Mouse (Mus musculus) left cerebral cortex, postnatal 14 days (tissue): ENCODE results near the gene Sptlc2. TPM values are rescaled to one million over a fixed set of nuclear protein-coding genes. Genes with fewer than 3 reads are reported as not detected.
A peak's percentile ranks its signal among the peaks of the same experiment; 100 is the strongest.

Experiments
- DNase-seq, 2 experiments: peaks; one replicate each; pipeline ENCODE4 v3.0.0; 2021 to 2022; ENCODE audit warnings: low spot score in 2 of 2, mixed read lengths in 1 of 2
- intact Hi-C: fragments of 180-260 bp; cut with DNase I; formaldehyde crosslinking; loops from one replicate; pipeline ENCODE4 v1.15.1; 2025
- long read RNA-seq, 2 experiments: library from polyadenylated mRNA; stranded (forward); transcript quantifications; one replicate each; pipeline ENCODE4 v2.0.0; 2021
- total RNA-seq, 2 experiments: library from RNA; stranded (reverse); gene quantifications; 2 replicates each; pipeline ENCODE4 v1.2.3; 2021

The Sptlc2 gene
- 10 to 100 TPM; 43.8 to 49.1 TPM for total RNA-seq
- long read RNA-seq, experiment 1, full-length matches to known transcripts = 29 of 31 reads
- long read RNA-seq, experiment 1, partial matches to known transcripts = 1 of 31 reads
- long read RNA-seq, experiment 1, other reads (novel, unspliced or antisense) = 1 of 31 reads
- long read RNA-seq, experiment 2, full-length matches to known transcripts = 27 of 28 reads
- long read RNA-seq, experiment 2, partial matches to known transcripts = 0 of 28 reads
- long read RNA-seq, experiment 2, other reads (novel, unspliced or antisense) = 1 of 28 reads

DNA sequence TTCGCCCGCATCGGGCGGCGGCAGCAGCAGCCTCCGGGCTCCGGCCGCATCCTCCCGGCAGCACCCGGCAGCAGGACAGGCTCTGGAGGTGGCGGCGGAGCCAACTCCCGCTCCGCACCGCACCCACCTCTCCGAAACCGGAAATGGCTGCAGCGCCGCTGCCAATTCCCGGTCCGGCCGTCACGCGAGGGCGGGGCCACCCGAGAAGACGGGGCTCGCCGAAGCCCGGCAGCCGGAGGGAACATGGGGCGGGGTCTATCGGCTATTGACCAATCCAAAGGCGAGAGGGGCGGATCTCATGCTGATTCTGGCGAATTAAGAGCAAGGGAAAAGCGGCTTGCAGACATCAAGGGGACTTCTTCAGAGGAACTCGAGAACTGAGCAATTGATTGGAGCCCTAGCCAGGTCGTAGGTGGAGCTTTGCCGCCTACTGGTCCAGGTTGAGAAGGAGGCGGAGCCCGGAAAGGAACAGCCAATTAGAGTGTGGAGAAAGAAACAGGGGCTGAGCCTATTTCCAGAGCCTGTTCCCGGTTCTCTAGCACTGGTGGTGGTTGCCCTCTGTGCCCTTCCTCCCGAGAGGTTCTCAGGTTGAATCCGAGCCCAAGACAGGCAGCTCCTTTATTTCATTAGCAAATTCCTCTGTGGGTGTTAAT lies at the start of gene Sptlc2:
TSS of gene Sptlc2 (minus strand) at position 234 of the 653 bp plus-strand sequence.
- peak; percentile 99 to 100 for DNase-seq
- intact Hi-C loops = no loop called here

DNA sequence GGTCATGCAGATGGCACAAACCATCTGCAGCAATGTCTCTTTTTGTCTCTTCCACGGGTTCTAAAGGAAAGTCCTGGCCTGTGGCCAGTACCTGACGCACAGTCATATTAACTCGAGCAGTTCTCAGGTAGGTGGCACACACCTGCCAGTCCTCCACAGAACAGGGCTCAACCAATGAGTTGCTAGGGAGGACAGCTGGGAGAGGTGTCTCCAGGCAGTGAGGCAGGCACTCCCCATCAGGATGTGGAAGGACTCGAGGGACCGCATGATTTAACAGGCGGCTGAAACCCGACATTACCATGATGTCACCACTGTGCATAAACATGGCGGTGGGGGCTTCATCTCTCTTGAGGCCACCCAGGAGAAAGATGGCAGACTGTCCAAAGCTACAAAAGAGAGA lies 40.7 kb upstream of the Sptlc2 start:
- DNase-seq = no peak

DNA sequence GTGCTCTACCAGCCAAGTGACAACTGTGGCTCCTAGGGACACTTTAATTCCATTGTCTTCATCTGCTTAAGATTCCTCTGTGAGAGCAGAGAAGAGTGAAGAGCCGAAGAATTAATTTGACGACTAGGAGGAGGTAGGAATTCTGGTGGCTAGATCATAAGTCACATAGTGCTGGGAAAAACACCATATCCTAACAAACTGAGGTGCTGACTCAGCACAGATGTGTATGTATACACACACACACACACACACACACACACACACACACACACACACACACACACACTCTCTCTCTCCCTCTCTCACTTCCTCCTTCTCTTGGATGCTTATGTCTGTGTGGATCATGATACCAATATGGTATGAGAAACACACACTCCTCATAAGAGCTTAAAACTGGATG lies 40.1 kb upstream of the Sptlc2 start:
- no peak for DNase-seq
- intact Hi-C loops = no loop called here

More for the DNA sequence above, 40.7 kb upstream of the Sptlc2 start:
- intact Hi-C loops = no loop called here

DNA sequence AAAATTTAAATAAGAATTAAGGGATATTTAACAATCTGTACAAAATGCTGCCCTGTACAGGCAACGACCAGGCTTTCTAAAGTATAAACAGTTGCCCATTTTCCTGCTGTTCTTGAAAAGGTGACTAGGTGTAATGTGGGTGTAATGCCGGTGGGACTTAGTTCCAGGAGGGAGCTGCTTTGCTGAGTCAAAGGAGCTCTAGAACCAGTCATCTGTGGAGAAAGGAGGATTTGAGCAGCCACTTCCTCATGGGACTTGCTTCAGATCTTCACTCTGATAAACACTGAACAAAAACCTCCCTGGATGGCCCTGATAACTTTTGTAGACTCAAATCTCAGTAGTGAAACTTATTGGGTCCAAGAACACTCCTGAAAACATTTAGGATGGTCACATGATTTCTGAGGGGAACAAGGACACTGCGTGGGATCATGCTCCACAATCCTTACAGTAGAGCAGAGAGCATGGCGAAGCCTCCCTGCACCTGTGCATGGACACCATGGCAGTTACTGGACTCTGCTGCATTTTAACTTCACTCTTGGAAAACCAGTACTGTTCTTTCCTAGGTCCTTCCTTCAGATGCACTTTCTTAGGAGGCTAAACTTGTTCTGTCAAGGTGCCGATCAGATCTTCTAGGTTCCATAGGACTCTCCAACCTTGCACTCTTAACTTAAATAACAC lies 38.3 kb upstream of the Sptlc2 start:
- no peak for DNase-seq
- intact Hi-C loops = no loop called here

DNA sequence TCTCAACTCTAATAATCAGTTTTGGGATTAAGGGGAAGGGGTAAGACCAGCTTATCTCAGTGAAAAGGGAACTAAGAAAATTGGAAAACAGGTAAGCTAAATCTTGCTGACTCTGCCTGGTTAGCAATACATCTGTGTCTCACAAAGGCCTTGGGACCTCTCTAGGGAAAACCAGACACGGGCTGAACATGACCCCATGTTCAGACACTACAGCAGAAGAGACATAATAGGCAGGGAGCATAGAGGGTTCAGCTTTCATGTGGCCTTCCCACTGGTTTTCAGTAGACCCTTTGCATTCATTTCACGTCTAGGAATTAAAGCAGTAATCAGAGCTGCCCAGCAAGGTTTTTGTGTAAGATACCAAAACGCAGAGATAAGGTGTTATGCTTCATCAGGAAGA lies 36.4 kb upstream of the Sptlc2 start:
- DNase-seq = no peak
- intact Hi-C loops = no loop called here

DNA sequence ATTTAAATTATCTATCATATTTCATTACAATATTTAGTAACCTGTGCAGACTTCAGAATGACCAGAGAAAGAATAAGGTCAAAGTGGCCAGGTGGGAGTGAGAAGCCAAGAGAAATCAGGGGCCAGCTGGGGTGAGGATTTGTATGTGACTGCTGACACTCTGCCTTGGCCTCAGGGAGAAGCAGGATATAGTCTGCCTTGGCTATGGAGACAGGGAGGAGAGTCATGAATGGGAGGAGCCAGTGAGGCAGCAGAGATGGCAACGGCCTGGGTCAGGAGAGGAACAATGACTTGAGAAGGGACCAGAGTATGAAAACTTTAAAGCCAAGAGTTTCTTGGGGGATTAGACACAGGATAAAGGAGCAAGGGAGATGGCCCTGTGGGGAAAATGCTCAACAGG lies 35.5 kb upstream of the Sptlc2 start:
- no peak for DNase-seq
- intact Hi-C loops = no loop called here

DNA sequence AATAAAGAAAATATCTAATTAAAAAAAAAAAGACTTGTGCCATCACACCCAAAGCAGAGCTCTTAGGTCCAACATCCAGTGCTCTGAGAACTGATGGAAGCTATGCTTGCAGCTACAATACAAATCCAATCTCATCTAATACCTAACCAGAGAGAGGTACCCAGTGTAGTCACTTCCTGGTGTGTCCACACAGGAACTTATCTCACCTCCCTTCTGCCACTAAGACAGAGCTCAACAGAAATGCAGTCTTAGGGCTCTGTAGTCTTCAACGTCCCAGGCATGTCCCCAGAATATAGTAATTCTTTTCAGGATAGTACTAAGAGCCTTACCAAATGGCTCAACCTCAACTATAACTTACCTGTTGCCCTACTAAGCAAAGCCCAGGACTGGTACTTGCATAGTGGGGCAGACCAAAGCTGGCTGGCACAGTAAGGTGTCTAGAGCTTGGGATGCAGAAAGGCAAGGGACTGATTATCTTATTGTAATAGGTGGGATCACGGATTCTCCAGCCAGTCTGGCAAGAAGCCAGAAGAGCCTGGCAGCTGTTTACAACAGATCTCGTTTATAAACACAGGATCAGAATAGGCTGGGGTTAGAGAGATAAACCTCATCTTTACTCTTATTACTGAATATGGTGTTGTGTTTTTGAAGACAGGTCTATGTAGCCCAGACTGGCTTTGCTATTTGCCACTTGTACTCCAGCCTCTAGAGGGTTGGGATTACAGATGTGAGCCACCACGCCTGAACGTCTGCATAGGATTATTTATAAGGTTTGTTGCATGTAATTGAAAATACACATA lies 33.8 kb upstream of the Sptlc2 start:
- DNase-seq = no peak
- intact Hi-C loops = no loop called here

DNA sequence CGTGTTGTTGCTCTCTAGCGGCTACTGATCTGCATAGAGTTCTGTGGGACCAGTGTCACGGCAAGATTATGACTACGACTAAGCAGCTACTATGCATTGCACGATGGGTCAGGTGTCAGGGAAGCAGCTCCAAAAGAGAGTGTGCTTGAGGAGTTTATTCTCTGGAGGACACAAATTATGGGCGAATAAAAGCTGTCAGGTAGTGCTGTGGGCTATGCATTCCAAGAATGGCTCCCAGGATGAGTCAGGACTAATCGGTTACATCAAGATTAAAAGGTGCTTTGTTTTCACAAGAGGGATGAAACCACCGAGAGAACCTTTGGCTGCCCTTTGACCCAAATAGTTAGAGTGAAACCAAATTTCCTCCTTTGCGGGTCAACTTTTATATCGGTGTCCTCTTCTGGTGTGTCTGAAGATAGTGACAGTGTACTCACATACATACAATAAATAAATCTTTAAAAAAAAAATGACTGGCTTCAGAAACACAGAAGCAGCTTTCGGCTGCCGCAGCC lies 31.9 kb upstream of the Sptlc2 start:
- intact Hi-C loops = no loop called here
- DNase-seq = no peak

DNA sequence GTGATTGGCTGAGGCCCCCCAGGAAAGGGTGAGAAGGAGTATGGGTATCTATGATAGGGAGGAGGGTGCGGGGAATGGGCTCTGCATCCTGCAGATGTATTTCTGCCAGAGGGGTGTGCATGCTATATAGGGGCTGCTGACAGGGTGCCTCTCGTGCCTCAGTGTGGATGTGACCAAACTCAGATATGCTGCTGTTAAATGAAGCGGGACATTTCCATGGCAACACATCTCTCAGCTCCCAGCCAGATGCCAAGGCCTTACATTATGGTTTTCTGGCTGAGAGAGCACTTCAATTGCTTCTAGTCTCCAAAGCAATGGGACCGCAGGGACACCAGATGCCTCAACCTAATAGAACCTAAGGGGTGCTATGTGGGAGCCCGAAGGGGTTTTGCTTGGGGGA lies 30.8 kb upstream of the Sptlc2 start:
- peak; percentile 45 to 68 for DNase-seq
- intact Hi-C loops = no loop called here

DNA sequence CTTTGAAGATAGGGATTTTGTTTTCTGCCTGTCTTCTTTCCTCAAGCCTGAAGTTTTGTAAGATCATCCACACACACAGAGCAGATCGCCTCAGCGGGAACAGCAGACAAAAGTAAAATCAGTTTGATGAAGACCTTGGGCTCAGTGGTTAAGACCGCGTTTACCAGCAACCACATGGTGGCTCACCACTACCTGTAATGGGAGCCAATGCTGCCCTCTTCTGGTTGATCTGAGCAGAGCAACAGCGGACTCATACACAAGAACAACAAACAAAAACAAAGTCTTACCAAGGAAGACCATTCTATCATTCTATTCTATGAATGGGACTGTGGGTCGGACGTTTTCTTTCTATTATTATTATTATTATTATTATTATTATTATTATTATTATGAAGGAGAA lies 28.5 kb upstream of the Sptlc2 start:
- peak; percentile 58 to 60 for DNase-seq
- intact Hi-C loops = no loop called here

DNA sequence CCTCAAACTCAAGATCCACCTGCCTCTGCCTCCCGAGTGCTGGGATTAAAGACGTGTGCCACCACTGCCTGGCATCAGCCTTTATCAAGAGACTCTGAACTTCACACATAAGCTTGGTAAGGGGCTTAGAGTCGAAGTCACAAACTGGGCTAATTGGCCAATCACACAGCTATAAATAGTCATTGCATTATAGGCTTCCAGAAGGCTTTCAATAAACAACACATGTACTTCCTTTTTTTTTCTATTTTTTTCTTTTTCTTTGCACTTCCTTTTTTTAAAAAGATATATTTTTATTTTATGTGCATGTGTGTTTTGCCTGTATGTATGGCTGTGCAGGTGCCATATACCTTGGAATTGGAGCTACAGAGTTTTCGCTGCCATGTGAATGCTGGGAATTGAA lies 27.2 kb upstream of the Sptlc2 start:
- DNase-seq = no peak
- intact Hi-C loops = no loop called here

DNA sequence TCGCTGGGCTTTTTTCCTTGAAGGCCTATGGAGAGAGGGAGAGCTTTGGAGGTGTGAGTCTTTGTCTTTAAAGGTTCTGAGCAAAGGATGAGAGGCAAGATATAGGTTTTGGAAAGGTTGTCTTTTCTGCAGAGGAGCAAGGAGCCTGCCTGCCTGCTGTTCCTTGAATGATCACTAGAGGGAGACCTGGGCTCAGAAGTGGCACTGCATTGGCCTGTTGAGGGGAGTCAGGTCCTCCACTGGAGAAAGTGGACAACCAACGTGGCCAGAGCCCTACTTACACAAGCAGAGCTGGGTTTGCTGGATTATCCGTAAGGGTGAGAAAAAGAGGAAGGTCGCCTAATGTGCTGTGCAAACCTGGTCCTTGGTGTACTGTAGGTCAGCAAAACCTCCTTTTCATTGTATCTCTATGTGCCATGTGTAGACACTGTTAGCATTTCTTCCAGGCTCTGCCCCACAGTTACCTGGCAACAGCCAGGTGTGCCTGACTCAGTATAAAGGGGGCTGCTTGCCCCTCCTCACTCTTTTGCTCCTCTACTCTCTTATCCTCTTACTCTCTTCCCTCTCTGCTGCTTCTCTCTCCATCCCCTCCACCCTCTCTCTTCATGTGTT lies 25.1 kb upstream of the Sptlc2 start:
- DNase-seq = peak; percentile 66 to 79
- intact Hi-C loops = no loop called here

DNA sequence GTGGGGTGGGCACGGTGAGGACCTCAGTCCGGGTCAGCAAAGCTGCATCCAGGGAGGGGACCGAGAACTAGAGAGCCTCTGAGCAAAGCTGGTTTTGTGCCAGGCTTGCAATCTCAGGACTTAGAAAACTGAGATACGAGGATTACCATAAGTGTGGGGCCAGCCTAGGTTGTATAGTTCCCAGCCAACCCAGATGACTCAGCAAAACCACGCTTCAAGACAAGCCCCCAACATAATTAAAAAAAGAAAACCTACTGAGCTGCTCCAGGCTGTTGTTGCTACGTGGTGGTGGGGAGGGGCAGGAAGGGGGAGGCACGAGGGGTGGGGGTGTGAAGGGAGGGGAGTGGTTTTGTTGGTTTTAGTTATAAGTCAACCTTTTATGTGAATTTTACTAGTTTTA lies 22.8 kb upstream of the Sptlc2 start:
- no peak for DNase-seq
- intact Hi-C loops = no loop called here

DNA sequence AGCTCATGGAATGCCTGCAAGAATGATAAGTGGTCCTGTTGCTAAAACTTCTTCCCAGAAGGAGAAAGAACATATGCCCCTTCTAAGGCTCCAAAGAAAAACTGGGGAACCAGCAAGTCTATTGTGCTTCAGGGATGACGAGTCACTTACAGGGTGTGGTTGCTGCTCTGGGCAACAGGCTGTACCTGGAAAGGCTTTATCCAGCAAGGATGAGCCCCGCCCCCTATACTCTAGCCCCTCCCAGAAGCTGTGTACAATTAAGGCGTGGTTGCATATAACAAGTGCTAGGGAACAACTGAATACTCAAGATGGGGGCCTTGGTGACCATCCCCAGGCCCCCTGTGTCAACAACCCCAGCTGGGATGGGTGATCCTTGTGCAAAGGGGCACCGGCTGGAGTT lies 21.0 kb upstream of the Sptlc2 start:
- intact Hi-C loops = no loop called here
- no peak for DNase-seq

DNA sequence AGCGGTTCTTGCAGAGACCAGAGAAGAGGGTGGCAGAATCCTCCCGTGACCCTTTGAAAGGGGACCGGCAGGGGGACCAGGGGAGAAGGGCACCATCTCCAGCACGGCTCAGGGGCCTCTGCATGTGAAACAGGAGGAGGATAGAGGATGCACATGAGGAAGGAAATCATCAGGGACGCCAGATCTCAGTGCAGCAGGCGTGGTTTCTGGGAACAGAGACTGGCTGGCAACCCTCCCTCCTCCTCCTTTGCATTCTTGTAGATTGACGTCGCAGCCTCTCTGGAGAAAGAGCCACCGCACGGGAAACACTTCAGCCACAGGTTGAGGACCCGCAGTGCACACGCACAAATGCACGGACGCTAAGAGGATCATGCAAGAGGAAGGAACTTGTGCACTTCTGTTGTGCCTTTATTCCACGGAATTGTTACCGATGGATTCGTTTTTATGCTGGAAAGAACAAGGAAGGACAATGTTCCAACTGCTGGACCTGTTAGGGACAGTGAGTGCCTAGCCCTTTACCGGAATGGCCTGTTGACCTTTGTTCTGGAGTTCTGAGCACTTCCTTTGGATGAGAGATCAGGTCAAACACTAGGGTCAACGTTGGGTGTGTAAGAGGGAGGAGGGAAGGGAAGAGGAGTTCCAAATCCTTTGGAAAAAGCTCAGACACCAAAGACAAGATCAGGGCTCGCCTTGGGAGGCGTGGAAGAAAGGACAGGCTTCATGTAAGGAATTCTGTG lies 19.9 kb upstream of the Sptlc2 start:
- intact Hi-C loops = no loop called here
- DNase-seq = no peak

DNA sequence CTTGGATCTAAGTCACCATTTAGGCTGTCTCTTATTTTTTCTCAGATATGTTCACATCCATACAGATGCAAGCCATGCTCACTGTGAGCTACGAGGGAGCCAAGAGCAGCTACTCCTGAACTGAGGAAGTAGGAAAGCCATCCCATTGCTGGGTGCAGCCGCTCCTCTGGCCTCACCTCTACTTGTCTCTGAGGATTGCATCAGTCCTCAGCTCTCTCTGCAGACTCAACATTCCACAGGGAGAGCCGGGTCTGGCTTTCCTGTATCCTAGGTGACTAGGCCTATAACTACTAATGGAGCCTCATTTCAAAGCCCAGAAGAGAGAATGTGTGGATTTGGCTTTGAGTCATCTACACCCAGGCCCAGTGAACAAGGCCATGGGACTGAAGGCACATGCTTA lies 17.6 kb upstream of the Sptlc2 start:
- no peak for DNase-seq
- intact Hi-C loops = no loop called here

DNA sequence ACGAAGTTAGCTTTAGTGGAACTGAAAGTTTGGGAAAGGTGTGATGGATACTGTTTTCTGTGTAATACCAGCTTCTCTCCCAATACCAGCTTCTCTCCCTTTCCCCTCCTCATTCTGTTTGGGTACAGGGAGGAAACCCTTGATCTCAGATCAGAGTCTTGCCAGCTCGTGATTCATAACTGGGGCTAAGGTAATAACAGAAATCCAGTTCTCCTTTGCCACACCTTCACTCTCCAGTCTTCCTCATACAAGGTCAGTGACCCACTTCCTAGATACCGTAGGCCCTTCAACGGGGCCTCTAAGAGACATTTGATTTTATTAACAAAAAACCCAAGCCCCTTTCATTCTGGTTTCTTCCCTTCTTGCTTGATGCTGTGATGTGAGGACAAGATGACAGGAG lies 17.0 kb upstream of the Sptlc2 start:
- intact Hi-C loops = no loop called here
- no peak for DNase-seq

DNA sequence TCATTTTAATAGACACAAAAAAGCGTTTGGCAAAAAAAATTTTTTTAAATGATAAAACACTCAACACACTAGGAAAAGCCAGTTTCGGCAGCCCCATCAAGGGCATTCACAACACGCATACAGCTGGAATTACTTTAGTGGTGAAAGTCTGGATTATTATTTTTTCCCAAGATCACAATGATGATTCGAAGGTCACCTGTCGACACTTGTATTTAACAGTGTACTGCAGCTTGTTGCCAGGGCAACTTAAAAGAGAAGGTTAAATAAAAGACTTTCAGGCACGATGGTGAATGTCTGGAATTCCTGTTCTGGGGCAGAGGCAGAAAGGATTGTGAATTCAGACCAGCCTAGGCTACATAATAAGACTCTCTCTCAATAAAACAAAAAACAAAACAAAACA lies 13.7 kb upstream of the Sptlc2 start:
- intact Hi-C loops = no loop called here
- DNase-seq = no peak
